Mouse (Mus musculus): Measurements from ENCODE around the gene Calm3.

Calm3 gene

GRCm38 (mm10) chr7:16940292-16940691, 16.4 kb upstream of the Calm3 start:
- no peak for DNase-seq (ENCODE audit: low spot score)

- DNase-seq (ENCODE audit: low spot score), result peak; percentile 43
Measured at GRCm38 (mm10) chr7:16938117-16938791, 14.3 kb upstream of the Calm3 start.

GRCm38 (mm10) chr7:16937312-16937711, 13.4 kb upstream of the Calm3 start:
- DNase-seq (ENCODE audit: low spot score), result peak; percentile 72

- no peak for DNase-seq (ENCODE audit: low spot score)
Measured at GRCm38 (mm10) chr7:16932704-16933577, 9.0 kb upstream of the Calm3 start.

GRCm38 (mm10) chr7:16931968-16932627, 8.2 kb upstream of the Calm3 start:
- DNase-seq (ENCODE audit: low spot score), result peak; percentile 91

- DNase-seq (ENCODE audit: low spot score), result peak; percentile 80
Measured at GRCm38 (mm10) chr7:16930850-16931249, 6.9 kb upstream of the Calm3 start.

- DNase-seq (ENCODE audit: low spot score), result no peak
Measured at GRCm38 (mm10) chr7:16928341-16928740, 4.4 kb upstream of the Calm3 start.

GRCm38 (mm10) chr7:16923283-16924036, 454 bp downstream of the Calm3 start:
- DNase-seq (ENCODE audit: low spot score), result no peak

- DNase-seq (ENCODE audit: low spot score), result no peak
Measured at GRCm38 (mm10) chr7:16922360-16922973, 1.4 kb downstream of the Calm3 start.

GRCm38 (mm10) chr7:16921881-16922335, 2.0 kb downstream of the Calm3 start:
- no peak for DNase-seq (ENCODE audit: low spot score)

- DNase-seq (ENCODE audit: low spot score), result peak; percentile 74
Measured at GRCm38 (mm10) chr7:16920818-16921791, 2.8 kb downstream of the Calm3 start.

- no peak for DNase-seq (ENCODE audit: low spot score)
Measured at GRCm38 (mm10) chr7:16920150-16920579, 3.7 kb downstream of the Calm3 start.

- DNase-seq (ENCODE audit: low spot score), result no peak
Measured at GRCm38 (mm10) chr7:16919395-16920149, 4.3 kb downstream of the Calm3 start.

GRCm38 (mm10) chr7:16918670-16919069, 5.2 kb downstream of the Calm3 start:
- DNase-seq (ENCODE audit: low spot score), result no peak

- no peak for DNase-seq (ENCODE audit: low spot score)
Measured at GRCm38 (mm10) chr7:16918014-16918413, 5.9 kb downstream of the Calm3 start.

GRCm38 (mm10) chr7:16917447-16917846, 6.5 kb downstream of the Calm3 start:
- DNase-seq (ENCODE audit: low spot score), result no peak

- DNase-seq (ENCODE audit: low spot score), result peak; percentile 75
Measured at GRCm38 (mm10) chr7:16916342-16917265, 7.3 kb downstream of the Calm3 start.

All from testis, postnatal 10 days (tissue).